Mouse (Mus musculus) frontal cortex, postnatal 36 days (tissue): Measurements from ENCODE around the gene Atxn2l.
A peak's percentile ranks its signal among the peaks of the same experiment; 100 is the strongest.

ENCODE experiments used
- DNase-seq, 2 experiments: peaks; one replicate each; pipeline ENCODE4 v3.0.0; 2022; ENCODE audit warnings: low spot score in 2 of 2

Atxn2l gene

DNA sequence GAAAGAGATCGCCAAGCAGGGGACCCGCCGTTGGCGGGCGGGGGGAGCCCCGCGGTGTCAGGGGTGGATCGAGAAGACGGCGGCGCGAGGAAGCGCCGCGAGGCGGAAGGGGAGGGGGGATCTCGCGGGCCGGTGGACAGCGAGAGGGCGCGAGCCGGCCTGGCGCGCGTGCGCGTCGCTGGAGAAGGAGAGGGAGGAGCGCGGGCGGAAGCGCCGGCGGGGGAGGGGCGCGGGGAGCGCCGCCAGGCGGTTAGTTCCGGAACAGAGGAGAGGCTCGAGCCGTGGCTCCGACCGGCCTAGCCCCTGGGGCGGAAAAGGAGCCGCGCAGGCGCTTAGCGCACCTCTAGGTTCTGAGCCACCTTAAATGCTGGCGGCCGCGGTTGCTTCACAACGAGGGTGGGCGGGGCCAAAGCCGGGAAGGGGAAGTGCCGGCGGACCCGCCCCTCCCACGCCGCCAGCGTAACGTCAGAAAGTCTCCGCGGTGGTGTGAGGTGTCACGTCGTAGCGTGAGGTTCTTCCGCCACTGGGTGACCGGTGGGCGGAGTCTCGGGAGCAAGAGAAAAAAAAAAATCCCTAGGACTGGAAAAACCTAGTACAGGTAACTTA, at the start of gene Atxn2l:
TSS of gene Atxn2l (minus strand) at position 165 of the 606 bp plus-strand sequence.
- peak; percentile 99 for DNase-seq

DNA sequence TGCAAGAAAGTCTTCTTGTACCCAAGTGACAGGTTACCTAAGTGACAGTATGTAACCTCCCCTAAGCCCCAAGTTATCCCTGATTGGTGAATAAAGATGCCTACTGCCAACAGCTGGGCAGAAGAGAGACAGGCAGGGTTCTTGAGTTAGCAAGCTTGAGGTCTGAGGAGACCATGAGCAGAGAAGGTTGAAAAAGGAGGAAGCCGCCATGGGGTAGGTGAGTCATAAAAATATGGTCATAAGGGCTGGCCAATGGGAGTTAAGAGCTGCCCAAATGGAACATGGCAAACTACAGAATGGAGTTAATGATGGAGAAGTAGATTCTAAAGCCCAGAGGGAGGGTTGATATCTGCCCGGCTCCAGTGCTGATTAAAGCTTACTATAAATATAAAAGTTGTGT, 42.4 kb upstream of the Atxn2l start:
- no peak for DNase-seq

DNA sequence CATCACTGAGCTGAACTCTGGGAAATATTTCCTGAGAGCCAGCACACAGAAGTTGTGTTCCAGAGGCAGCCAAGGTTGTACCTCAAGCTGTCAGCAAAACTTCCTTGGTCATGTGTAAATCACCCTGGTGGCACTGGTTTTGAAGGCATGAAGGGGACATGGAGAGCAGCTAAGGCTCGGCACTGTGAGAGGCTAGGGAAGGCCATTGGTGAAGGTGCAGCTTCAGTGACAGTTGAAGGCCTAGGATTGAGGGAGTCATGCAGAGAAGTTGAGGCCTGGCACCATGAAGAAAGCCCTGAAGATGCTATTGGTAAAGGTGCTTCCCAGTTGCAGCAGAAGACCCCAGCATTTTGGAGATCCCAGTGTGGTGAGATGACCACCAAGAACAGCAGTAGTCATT, 38.4 kb upstream of the Atxn2l start:
- no peak for DNase-seq

DNA sequence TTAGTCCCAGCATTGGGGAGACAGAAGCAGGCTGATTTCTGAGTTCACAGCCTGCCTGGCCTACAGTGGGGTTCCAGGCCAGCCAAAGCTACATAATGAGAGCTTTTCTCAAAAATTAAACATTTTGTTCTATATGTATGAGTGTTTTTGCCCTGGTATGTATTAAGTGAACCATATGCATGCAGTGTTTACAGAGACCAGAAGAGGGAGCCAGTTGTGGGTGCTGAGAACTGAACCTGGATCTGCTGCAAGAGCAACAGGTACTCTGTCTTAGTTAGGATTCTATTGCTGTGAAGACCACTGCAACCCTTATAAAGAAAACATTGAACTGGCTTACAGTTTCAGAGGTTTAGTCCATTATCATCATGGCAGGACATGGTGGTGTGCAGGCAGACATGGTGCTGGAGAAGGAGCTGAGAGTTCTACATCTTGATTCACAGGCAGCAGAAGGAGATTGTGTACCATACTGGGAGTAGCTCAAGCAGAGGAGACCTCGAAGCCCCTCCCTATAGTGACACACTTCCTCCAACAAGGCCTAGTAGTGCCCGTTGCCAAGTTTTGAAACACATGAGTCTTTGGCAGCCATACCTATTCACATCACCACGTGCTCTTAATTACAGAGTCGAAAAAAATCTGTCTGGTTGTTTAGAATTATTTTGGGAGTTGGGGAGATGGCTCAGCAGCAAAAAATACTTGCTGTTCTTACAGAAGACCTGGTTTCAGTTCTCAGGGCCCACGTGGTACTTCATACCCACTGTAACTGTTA, 34.8 kb upstream of the Atxn2l start:
- DNase-seq, result peak in 1 of 2 experiments; percentile 7

DNA sequence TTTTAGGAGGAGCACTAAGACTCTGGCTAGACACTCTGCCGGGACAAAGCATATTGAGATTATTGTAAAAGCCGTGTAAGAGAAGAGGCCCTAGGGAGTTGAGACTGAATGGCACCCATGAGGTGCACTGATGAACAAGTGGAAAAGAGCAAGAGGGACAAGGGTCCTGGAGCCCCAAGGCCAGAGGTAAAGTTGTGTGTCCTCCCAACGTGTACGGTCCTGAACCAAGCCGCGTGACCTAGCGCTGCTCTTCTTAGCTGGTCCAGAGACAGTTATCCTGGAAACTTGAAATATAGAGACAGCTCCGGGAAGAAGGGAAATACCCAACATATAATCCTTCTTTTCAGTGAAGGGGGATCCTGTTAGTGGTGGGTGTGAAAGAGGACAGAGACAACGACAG, 33.2 kb upstream of the Atxn2l start:
- no peak for DNase-seq

DNA sequence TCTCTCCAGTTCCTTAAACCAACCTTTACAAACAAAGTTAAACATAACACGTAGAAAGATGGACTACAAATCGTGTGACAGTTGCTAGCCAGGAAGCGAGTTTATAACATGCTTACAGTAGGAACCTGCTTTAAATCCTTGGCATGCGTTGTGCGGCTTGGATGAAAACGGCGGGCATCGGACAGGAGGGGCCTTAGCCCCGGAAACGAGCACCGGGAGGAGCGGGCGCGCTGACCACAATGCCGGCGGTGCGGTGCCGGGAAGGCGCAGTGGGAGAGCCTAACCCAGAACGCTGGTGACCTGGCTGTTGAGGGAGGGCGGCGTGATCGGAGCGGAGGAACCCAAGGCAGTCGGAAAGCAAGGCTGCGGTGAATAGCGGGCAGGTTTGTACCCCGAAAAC, 32.5 kb upstream of the Atxn2l start:
- no peak for DNase-seq

DNA sequence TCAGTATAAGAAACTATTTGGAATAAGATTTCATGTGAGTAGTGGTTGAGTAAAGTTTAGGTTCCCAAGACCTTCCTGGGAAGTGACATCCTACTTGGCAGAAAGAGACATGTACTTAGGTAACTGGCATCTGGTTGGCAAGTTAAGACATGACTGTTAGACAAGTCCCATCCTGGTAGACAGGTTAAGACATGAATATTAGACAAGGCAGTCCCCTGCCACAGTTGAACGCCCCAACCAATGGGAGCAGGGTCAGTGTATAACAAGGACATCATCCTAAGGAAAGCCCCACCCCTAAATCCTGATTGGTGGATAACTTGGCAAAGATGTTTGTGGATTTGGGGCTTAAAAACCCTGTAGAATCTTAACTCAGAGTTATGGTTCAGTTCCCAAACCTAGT, 30.2 kb upstream of the Atxn2l start:
- DNase-seq, result no peak

DNA sequence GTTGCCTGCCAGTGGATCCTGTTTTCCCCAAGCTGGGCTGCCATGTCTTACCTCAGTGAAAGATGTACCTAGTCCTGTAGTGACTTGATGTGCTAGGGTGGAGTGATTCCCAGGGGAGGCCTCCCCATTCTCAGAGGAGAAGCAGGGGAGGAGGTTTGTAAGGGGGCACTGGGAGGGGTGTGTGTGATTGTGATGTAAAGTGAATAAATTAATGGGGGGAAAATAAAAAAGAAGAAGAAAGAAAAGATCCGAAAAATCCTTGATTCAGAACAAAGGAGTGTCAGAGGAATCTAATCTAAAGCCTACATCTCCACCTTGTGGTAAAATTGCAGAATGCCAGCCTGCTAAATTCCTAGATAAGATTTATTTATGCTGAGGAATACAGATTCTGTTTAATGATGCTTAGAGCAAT, 24.9 kb upstream of the Atxn2l start:
- peak; percentile 22 to 51 for DNase-seq

DNA sequence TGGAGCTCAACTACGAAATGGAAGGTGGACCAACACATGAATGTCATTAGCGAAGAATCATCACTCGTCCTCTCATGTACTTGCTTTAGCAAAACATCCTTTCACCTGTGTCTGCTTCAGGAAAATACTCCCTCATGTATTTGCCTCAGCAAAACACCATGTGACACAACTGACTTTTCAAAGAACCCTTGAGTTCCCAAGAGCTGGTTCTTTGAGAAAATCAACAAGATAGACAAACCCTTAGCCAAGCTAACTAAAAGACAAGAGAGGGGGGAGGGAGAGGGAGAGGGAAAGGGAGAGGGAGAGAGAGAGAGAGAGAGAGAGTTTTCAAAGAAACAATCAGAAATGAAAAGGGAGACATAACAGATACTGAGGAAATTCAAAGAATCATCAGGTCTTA, 20.1 kb upstream of the Atxn2l start:
- no peak for DNase-seq

DNA sequence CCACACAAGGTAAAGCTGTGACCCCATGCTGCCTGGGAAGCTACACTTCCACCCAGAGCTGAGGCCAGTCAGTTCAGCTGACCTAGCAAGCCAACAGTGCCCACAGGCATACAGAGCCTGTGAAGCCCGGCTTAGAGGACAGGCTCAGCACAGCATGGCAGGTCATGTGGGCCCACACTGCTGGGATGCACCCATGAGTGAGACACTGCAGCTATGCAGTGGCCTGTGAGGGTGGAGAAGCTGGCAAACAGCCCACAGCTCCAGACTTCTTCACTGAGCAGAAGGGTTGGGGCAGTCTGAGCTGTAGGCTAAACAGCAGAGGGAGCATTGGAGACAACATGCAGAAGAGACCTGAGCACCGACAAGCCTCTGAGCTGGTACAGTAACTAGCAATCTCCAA, 16.3 kb upstream of the Atxn2l start:
- DNase-seq, result peak; percentile 7 to 14

DNA sequence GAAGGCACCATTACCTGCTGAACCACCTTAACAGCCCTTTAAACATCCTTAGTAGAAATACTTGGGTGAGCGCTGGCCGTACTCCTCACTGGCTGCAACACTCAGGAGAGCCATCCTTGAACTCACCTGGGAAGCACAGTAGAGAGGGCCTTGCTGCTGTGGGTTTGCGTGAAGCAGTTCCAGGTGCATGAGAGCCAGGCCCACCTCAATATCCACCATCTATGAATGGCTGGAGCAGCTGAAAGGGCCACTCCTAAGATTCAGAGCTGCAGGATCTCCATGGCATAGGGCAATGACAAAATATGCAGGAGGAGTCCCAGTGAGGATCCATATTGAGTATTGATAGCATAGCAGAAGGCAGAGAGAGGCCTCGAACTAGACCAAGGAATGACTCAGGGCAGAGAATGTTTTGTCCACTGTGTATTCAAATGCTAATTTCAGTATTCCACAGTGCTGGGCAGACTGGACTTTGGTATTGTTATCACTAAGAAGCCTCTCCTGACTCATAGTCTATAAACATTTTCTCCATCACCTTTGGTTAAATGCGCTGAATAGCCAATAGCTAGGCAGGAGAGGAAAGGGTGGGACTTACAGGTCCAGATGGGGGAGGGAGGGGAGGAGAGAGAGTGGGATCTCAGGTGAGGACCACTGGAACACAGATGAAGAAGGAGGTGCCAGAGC, 15.2 kb upstream of the Atxn2l start:
- DNase-seq, result no peak

DNA sequence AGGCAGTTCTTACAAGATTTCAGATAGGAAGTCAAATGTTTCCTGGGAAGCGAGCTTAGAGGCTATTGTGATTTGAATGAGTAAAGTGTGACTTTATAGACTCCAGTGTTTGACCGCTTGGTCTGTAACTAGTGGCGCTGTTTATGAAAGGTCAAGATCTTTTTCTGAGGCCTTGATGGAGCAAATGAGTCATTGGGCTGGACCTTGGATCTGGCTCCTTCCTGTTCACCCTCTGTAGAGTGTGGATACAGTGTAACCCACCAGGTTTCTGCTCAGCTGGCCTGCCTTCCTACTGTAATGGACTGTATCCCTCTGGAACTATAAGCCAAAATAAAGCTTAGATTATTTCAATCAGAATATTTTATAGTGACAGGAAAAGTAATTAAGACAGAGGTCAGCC, 8.1 kb upstream of the Atxn2l start:
- no peak for DNase-seq

DNA sequence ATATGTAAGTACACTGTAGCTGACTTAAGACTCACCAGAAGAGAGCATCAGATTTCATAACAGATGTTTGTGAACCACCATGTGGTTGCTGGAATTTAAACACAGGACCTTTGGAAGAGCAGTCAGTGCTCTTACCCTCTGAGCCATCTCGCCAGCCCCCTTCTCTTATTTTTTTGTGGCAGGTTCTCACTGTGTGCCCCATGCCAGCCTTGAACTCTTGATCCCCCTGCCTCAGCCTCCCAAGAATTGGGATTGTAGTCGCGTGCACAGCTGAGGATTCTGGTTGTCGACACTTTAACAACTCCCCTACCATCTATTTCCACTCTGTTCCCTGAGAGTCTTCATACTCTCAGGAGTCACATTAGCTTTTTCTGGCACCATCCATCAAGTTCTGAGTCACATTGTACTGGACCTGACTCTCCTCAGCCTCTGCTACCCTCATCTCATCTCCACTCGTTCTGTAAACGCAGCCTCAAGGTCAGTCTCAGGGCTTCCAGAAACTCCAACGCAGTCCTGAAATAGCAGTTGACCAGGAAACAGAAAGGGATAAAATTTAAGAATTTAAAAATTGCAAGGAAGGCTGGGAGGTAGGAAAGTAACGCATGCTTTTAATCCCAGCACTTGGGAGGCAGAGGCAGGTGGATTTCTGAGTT, 4.0 kb upstream of the Atxn2l start:
- DNase-seq, result no peak

DNA sequence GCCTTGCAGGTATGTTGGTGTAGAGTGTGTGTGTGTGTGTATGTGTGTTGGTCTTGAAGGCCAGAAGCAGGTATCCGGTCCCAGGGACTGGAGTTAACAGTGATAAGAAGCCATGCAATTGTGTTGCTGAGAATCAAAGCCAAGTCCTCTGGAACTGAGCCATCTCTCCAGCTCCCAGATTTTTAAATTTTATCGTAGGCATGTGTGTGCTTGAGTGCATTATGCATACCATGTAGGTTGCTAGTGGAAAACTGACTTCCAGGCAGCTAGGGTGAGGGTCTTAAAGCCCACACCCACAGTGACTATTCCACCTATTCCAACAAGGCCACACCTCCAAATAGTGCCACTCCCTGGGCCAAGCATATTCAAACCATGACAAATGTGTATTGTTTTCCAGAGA, 1.7 kb upstream of the Atxn2l start:
- DNase-seq, result no peak

DNA sequence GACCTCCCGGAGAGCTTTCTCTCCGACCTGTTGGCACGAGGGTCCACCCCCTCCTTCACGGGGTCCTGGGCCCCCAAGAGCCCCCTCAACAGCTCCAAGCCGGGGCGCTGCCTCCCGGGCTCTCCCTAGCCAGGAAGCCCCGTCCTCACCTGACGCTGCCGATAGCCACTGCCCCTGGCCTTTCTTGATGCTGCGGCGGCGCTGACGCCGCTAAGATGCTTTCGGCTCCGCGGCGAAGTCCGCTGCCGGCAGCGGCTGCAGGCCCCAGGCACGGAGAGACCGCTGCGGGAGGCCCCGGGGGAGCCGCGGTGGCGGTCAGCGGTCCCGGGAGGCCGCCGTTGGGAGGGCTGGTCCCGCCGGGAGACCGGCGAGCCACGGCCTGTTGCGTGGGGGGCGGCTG, 486 bp downstream of the Atxn2l start:
- no peak for DNase-seq

DNA sequence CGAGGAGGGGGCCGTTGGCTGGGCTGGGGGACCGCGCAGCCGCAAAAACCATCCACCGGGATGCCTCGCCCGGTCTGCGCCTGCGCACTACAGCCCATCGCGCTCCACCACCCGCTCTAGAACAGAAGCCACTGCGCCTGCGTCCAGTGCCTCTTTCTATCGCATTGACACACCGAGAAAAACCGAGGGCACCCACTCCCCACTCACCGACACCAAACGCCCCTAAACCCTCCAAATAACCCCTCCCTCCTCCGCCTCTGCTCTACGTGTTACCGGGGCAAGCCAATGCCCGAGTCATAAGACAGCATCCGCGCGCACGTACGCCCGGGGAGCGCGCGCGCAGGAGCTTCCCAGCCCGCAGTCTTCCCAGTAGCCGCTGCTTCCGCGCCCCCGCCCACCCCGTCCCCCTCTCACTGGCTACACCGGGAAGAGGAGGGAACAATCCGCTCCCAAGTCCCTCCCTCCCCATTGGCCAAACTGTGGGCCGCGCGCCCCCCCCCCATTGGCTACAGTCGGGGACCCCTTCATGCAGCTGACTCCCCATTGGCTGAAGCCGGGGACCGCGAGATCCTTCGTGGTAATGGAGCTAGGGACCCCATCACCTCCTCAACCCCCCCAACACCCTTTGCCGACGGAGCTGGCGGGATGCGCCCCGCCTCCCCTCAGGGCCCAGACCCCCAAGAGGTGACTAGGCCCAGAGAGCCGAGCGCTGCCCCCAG, 1.1 kb downstream of the Atxn2l start:
- DNase-seq, result peak; percentile 94

DNA sequence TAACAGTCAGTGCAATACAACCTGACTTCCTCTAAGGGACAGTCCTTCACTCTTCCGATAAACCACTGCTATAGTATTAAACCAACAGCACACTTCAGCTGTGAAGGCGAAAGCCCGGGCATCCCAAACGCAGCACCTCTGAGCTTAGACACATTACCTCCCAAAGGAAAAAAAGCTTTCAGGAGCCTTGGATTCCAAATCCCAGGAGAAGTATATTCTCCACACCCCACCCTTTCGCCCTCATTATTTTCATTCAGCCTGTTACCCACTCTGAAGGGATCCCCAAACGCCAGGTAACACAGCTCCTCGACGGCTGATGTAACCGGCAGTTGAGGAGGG, 1.6 kb downstream of the Atxn2l start:
- DNase-seq, result no peak

DNA sequence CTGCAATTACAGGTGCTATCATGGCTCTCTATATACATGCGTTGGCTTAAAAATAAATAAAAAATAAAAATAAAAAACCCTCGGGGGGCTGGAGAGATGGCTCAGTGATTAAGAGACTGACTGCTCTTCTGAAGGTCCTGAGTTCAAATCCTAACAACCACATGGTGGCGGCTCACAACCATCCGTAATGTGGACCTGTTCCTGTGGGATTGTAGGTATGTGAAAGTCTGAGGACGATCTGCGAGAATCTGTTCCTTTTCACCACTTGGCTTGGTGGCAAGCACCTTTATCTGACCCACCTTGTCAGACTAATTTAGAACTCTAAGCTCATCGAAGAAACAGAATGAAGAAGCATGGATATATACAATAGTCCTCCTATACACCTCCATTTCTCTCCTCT, 3.8 kb downstream of the Atxn2l start:
- no peak for DNase-seq

DNA sequence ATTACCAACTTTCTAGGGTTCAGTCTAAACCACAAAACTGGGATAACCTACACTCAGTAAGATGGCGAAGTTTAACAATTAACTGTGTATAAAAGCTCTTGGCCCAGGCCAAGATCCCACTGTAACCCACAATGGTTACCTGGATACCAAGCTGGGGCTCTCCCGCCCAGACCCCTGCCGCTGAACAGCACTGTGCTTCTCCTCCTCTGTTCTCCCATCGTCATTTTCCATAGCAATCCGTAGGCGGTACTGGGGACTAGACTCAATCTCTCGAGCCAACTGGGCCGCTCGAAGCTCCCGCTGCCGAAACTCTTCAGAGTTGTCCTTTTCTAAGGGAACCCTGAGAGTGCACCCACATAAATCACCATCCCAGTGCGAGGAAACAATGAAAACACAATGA, 5.3 kb downstream of the Atxn2l start:
- DNase-seq, result no peak

DNA sequence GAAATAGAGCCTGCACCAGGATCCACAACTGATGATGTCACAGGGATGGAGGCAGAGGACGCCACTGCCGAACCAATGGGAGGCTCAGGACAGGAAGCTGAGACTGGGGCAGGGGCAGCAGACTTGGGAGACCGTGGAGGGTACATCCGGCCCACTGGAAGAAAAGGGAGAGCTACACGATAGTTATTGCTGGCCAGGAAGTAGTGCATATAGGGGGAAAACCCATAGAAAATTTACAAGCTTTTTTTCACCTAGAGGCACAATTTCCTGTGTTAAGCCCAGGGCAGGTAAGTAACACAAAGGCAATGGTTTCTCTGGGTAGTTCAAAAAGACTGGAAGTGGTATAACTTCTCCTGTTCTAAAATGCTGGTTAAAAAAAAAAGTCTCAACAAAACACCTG, 6.8 kb downstream of the Atxn2l start:
- no peak for DNase-seq

DNA sequence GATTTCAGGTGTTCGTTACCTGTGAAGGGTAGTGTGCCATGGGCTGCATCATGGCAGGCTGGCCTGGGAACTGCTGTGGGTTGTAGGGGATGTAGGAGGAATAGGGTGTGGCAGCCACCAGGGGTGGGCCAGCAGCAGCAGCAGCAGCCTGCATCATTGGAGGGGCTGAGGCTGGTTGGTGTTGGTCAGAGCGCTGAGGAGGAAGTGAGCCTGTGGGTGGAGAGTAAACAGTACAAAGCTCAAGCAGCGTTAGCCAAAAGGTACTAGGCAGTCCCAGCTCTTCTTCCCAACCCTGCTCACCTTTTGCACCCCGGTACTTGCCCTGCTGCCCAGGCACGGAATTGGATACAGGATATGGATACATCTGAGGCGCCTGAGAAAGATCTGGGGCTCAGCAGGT, 9.1 kb downstream of the Atxn2l start:
- no peak for DNase-seq

DNA sequence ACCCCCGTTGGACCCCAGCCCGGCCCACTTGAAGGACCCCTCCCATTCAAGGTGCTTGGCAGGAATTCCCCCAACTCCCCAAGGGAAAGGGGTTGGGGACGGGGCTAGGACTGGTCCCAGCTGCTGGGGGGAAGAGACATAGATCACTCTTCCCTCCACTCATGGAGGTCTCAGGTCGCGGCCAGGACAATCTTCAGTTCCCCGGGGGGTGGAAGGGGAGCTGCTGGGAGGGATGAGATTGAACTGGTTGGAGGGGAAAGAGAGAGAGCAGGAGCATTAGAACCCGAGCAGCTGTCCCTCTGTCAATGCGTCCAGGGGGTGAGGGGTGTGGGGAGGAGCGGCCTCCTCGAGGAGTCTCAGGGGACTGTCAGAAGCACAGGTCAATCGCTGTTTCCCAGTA, 11.3 kb downstream of the Atxn2l start:
- DNase-seq, result no peak
